Mouse (Mus musculus): ENCODE measurements at regions not wholly inside any gene's neighbourhood (a gene's known extent, or its start where the extent isn't known, plus 50 kb on each side); places are given as distances from the start of the nearest gene placed in this dataset.

- DNase-seq (ENCODE audit: inconsistent ontology term): no peak
These were observed 57.2 kb upstream of the Usp9x start for GRCm38 (mm10) chrX:13014051-13014450.

GRCm38 (mm10) chrX:13013086-13013485 is 58.2 kb upstream of the Usp9x start:
- DNase-seq (ENCODE audit: inconsistent ontology term): no peak

GRCm38 (mm10) chrX:12990777-12991176 is 80.5 kb upstream of the Usp9x start:
- no peak for DNase-seq (ENCODE audit: inconsistent ontology term)

GRCm38 (mm10) chrX:12977676-12978075 is 93.6 kb upstream of the Usp9x start:
- DNase-seq (ENCODE audit: inconsistent ontology term): no peak

- no peak for DNase-seq (ENCODE audit: inconsistent ontology term)
These were observed 102.1 kb upstream of the Usp9x start for GRCm38 (mm10) chrX:12968979-12969746.

- DNase-seq (ENCODE audit: inconsistent ontology term): peak; percentile 42
These were observed 111.6 kb upstream of the Usp9x start for GRCm38 (mm10) chrX:12959467-12960314.

- DNase-seq (ENCODE audit: inconsistent ontology term): no peak
These were observed 112.4 kb upstream of the Usp9x start for GRCm38 (mm10) chrX:12958873-12959272.

GRCm38 (mm10) chrX:12950928-12951660 is 120.2 kb upstream of the Usp9x start:
- peak; percentile 49 for DNase-seq (ENCODE audit: inconsistent ontology term)

- DNase-seq (ENCODE audit: inconsistent ontology term): no peak
These were observed 128.8 kb upstream of the Usp9x start for GRCm38 (mm10) chrX:12942451-12942850.

- DNase-seq (ENCODE audit: inconsistent ontology term): peak; percentile 45
These were observed 134.7 kb upstream of the Usp9x start for GRCm38 (mm10) chrX:12936406-12937172.

- DNase-seq (ENCODE audit: inconsistent ontology term): no peak
These were observed 137.9 kb upstream of the Usp9x start for GRCm38 (mm10) chrX:12933294-12933807.

- DNase-seq (ENCODE audit: inconsistent ontology term): no peak
These were observed 141.1 kb upstream of the Usp9x start for GRCm38 (mm10) chrX:12930242-12930641.

- no peak for DNase-seq (ENCODE audit: inconsistent ontology term)
These were observed 143.3 kb upstream of the Usp9x start for GRCm38 (mm10) chrX:12927797-12928589.

- DNase-seq (ENCODE audit: inconsistent ontology term): no peak
These were observed 146.3 kb upstream of the Usp9x start for GRCm38 (mm10) chrX:12924705-12925644.

- no peak for DNase-seq (ENCODE audit: inconsistent ontology term)
These were observed 151.7 kb upstream of the Usp9x start for GRCm38 (mm10) chrX:12919576-12919975.

GRCm38 (mm10) chrX:12917105-12917504 is 154.2 kb upstream of the Usp9x start:
- peak; percentile 12 for DNase-seq (ENCODE audit: inconsistent ontology term)

- DNase-seq (ENCODE audit: inconsistent ontology term): peak; percentile 25
These were observed 154.6 kb upstream of the Usp9x start for GRCm38 (mm10) chrX:12916684-12917083.

- DNase-seq (ENCODE audit: inconsistent ontology term): no peak
These were observed 138.4 kb upstream of the Med14 start for GRCm38 (mm10) chrX:12900256-12900655.

- DNase-seq (ENCODE audit: inconsistent ontology term): no peak
These were observed 129.6 kb upstream of the Med14 start for GRCm38 (mm10) chrX:12891468-12891867.
